Mouse (Mus musculus): ENCODE measurements around the gene Slc50a1. TPM values are rescaled to one million over a fixed set of nuclear protein-coding genes. Genes with fewer than 3 reads are reported as not detected.

The Slc50a1 gene
- polyA plus RNA-seq, 1 experiment from 2014 or later = 86.5 TPM

- no peak overlapping the region for H3K9ac ChIP-seq (replicated peaks; ENCODE audit: low read depth, low read length)
- no peak overlapping the region for H3K4me3 ChIP-seq (ENCODE audit: low read depth, low read length)
- no peaks in the 10 kb centered on the region for H3K27me3 ChIP-seq (ENCODE audit: control insufficient read depth, insufficient read depth, low read length)
- H3K4me1 ChIP-seq (ENCODE audit: control insufficient read depth, insufficient read depth, low read length) = peaks cover 12% of the 10 kb centered on the region
- H3K27ac ChIP-seq (ENCODE audit: low read length) = no peak overlapping the region
- H3K9me3 ChIP-seq (ENCODE audit: control insufficient read depth, low read depth, low read length) = no peaks in the 10 kb centered on the region
- no peak; the same call in 1 of the 2 replicates for ATAC-seq (ENCODE audit: insufficient number of reproducible peaks, insufficient read depth, low FRiP score, low read depth)
- no peak overlapping the region for H3K4me2 ChIP-seq (replicated peaks; ENCODE audit: low read depth, low read length)
- WGBS = 16% methylated on average over 7 of the region's 7 CpGs
- peaks cover 5% of the 10 kb centered on the region; the same call in 1 of the 2 replicates for H3K36me3 ChIP-seq (ENCODE audit: control insufficient read depth, insufficient read depth, low read length)
Measured at GRCm38 (mm10) chr3:89250435-89251040, 19.8 kb downstream of the Slc50a1 start.

GRCm38 (mm10) chr3:89247466-89247865, 22.9 kb downstream of the Slc50a1 start:
- Histone ChIP-seq H3K4me3 (ENCODE audit: low read depth, low read length) (peak overlapping the region; percentile 71; the same call in 1 of the 2 replicates), H3K4me1 (ENCODE audit: control insufficient read depth, insufficient read depth, low read length) (peaks cover 30% of the 10 kb centered on the region), H3K9me3 (ENCODE audit: control insufficient read depth, low read depth, low read length) (no peaks in the 10 kb centered on the region), H3K27ac (ENCODE audit: low read length) (no peak overlapping the region), H3K4me2 (replicated peaks; ENCODE audit: low read depth, low read length) (peak overlapping the region; percentile 79), H3K36me3 (ENCODE audit: control insufficient read depth, insufficient read depth, low read length) (peaks cover 5% of the 10 kb centered on the region; the same call in 1 of the 2 replicates), H3K9ac (replicated peaks; ENCODE audit: low read depth, low read length) (peak overlapping the region; percentile 72; the same call in 1 of the 2 replicates), H3K27me3 (ENCODE audit: control insufficient read depth, insufficient read depth, low read length) (no peaks in the 10 kb centered on the region)
- WGBS = 92% methylated on average over 4 of the region's 4 CpGs
- ATAC-seq (ENCODE audit: insufficient number of reproducible peaks, insufficient read depth, low FRiP score, low read depth) = no peak

DNA sequence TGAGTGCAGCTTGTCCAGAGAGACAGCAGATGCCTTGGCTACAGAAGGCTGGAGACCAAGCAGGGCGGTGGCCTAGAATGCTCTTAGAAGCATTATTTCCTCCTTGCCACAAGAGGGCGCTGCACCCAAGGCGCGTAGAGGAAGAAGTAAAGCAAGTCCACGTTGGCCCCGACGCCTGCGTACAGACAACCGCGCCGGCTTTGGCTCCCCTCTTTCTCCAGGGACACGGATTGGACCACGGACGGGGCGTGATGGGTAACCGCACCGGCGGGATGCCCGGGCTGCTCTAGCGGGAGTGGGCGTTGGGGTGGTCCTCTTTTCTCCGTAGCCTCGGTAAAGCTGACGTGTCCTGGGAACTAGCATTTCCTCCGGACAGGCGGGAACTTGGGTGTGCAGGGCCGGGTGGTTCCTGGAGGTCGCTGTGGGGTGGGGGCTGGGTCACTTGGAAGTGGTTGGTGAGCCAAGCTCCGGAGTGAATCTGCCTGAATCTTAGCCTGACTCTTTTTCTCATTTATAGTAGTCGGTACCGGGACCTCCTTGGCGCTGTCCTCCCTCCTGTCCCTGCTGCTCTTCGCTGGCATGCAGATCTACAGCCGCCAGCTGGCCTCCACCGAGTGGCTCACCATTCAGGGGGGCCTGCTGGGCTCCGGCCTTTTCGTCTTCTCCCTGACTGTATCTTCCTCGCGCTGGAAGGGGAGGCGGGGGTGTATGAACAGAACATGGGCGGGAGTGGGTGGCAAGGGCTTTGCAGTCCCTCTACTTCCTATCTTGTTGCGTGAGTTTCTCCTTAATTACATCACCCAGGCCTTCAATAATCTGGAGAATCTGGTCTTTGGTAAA, 23.9 kb downstream of the Slc50a1 start, which contains the start of gene Trim46:
TSS of gene Trim46 (minus strand) at position 49 of the 840 bp plus-strand sequence.
- Histone ChIP-seq H3K9ac (replicated peaks; ENCODE audit: low read depth, low read length) (peak within 1 kb of the TSS; percentile 72), H3K4me3 (ENCODE audit: low read depth, low read length) (peak within 1 kb of the TSS; percentile 71), H3K27me3 (ENCODE audit: control insufficient read depth, insufficient read depth, low read length) (no peaks in the 10 kb centered on the region), H3K36me3 (ENCODE audit: control insufficient read depth, insufficient read depth, low read length) (peaks cover 5% of the 10 kb centered on the region; the same call in 1 of the 2 replicates), H3K27ac (ENCODE audit: low read length) (peak within 1 kb of the TSS; percentile 61; the same call in 1 of the 2 replicates), H3K4me2 (replicated peaks; ENCODE audit: low read depth, low read length) (peak within 1 kb of the TSS; percentile 79), H3K4me1 (ENCODE audit: control insufficient read depth, insufficient read depth, low read length) (peaks cover 25% of the 10 kb centered on the region), H3K9me3 (ENCODE audit: control insufficient read depth, low read depth, low read length) (no peaks in the 10 kb centered on the region)
- under 1% methylated on average over 42 of the region's 42 CpGs for WGBS
- ATAC-seq (ENCODE audit: insufficient number of reproducible peaks, insufficient read depth, low FRiP score, low read depth) = peak; percentile 66

DNA sequence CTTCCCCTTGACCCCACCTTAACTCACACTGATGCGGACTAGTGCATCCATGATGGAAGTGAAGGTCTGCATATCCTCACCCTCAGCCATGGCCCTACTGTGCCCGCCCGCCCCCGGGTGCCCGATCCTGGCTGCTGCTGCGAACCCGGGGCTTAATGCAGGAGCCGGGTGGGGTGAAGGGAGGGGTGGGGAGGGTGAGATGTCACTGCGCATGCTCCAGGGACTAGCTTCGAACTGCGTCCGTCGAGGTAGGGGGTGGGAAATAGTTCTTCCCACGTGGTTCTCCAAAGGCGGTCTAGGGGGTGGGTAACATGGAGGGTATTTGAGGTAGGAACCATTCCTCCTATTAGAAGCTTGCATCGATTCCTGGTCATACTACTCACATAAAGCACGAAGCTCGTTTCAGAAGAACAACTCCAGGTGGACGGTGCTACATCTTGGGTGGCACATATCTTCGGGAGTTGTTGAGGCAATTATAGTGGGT, 24.6 kb downstream of the Slc50a1 start, which contains the start of gene Krtcap2:
TSS of gene Krtcap2 (plus strand) at position 279 of the 484 bp plus-strand sequence.
- peak; percentile 8; the same call in 1 of the 2 replicates for ATAC-seq (ENCODE audit: insufficient number of reproducible peaks, insufficient read depth, low FRiP score, low read depth)
- peaks cover 20% of the 10 kb centered on the region for H3K4me1 ChIP-seq (ENCODE audit: control insufficient read depth, insufficient read depth, low read length)
- no peaks in the 10 kb centered on the region for H3K27me3 ChIP-seq (ENCODE audit: control insufficient read depth, insufficient read depth, low read length)
- H3K27ac ChIP-seq (ENCODE audit: low read length) = peak within 1 kb of the TSS; percentile 61; the same call in 1 of the 2 replicates
- peaks cover 5% of the 10 kb centered on the region; the same call in 1 of the 2 replicates for H3K36me3 ChIP-seq (ENCODE audit: control insufficient read depth, insufficient read depth, low read length)
- 5% methylated on average over 20 of the region's 20 CpGs for WGBS
- H3K4me3 ChIP-seq (ENCODE audit: low read depth, low read length) = peak within 1 kb of the TSS; percentile 71
- peak within 1 kb of the TSS; percentile 79 for H3K4me2 ChIP-seq (replicated peaks; ENCODE audit: low read depth, low read length)
- H3K9me3 ChIP-seq (ENCODE audit: control insufficient read depth, low read depth, low read length) = no peaks in the 10 kb centered on the region
- H3K9ac ChIP-seq (replicated peaks; ENCODE audit: low read depth, low read length) = peak within 1 kb of the TSS; percentile 72

GRCm38 (mm10) chr3:89244982-89245687, 25.2 kb downstream of the Slc50a1 start:
- peak overlapping the region; percentile 52 for H3K4me2 ChIP-seq (replicated peaks; ENCODE audit: low read depth, low read length)
- no peak for ATAC-seq (ENCODE audit: insufficient number of reproducible peaks, insufficient read depth, low FRiP score, low read depth)
- peak overlapping the region; percentile 39; the same call in 1 of the 2 replicates for H3K27ac ChIP-seq (ENCODE audit: low read length)
- peak overlapping the region; percentile 33 for H3K4me3 ChIP-seq (ENCODE audit: low read depth, low read length)
- WGBS = under 1% methylated on average over 24 of the region's 26 CpGs
- H3K36me3 ChIP-seq (ENCODE audit: control insufficient read depth, insufficient read depth, low read length) = peaks cover 5% of the 10 kb centered on the region; the same call in 1 of the 2 replicates
- H3K27me3 ChIP-seq (ENCODE audit: control insufficient read depth, insufficient read depth, low read length) = no peaks in the 10 kb centered on the region
- H3K9ac ChIP-seq (replicated peaks; ENCODE audit: low read depth, low read length) = 0 out of 2 replicates have a peak overlapping the region, but pooled peaks have one; percentile 11
- H3K9me3 ChIP-seq (ENCODE audit: control insufficient read depth, low read depth, low read length) = no peaks in the 10 kb centered on the region
- H3K4me1 ChIP-seq (ENCODE audit: control insufficient read depth, insufficient read depth, low read length) = peaks cover 20% of the 10 kb centered on the region

DNA sequence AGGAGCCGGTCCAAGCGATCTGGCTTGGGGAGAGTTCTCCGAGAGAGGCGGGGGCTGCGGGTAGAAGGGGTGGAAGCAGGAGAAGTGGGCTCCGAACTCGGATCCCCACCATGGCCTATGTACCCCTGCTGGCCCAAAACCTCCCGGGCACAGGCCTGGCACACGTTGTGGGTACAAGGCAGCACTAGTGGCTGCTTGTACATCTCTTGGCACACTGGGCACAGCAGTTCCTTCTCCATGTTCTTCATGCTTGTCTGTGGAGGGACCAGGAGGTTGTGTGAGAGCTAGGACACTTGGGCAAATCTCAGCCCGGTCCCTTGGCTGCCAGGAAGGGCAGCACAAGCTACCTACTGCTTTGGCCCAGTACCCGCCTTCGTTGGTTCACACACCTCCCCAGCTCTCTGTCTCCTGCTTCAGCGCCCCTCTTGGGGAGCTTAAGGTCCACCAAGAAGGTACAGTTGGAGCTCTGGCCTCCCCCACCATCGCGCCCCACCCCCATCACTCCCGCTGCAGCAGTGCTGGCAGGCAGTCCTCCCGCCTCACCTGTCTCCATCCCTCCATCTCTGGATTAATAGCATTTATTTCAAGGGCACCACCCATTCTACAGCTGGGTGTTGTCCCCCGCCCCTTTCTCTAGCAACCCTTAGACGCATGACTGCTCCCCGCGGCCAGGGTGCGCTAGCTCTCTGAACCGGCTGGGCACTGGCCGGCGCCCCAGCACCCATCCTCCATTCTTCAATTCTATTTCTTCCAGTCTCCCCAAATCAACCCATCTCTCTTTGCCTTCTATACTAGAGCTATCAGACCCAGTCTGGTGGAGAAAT, 26.0 kb downstream of the Slc50a1 start:
- peak; percentile 20; the same call in 1 of the 2 replicates for ATAC-seq (ENCODE audit: insufficient number of reproducible peaks, insufficient read depth, low FRiP score, low read depth)
- H3K4me1 ChIP-seq (ENCODE audit: control insufficient read depth, insufficient read depth, low read length) = peaks cover 20% of the 10 kb centered on the region

GRCm38 (mm10) chr3:89243609-89244008, 26.8 kb downstream of the Slc50a1 start:
- ATAC-seq (ENCODE audit: insufficient number of reproducible peaks, insufficient read depth, low FRiP score, low read depth) = no peak
- WGBS = 10% methylated on average over 14 of the region's 14 CpGs
- Histone ChIP-seq H3K4me3 (ENCODE audit: low read depth, low read length) (no peak overlapping the region), H3K27me3 (ENCODE audit: control insufficient read depth, insufficient read depth, low read length) (no peaks in the 10 kb centered on the region), H3K4me2 (replicated peaks; ENCODE audit: low read depth, low read length) (peak overlapping the region; percentile 52), H3K9me3 (ENCODE audit: control insufficient read depth, low read depth, low read length) (no peaks in the 10 kb centered on the region), H3K4me1 (ENCODE audit: control insufficient read depth, insufficient read depth, low read length) (peaks cover 20% of the 10 kb centered on the region), H3K9ac (replicated peaks; ENCODE audit: low read depth, low read length) (no peak overlapping the region), H3K36me3 (ENCODE audit: control insufficient read depth, insufficient read depth, low read length) (no peaks in the 10 kb centered on the region), H3K27ac (ENCODE audit: low read length) (no peak overlapping the region)

More for the DNA sequence above, 26.0 kb downstream of the Slc50a1 start:
- Histone ChIP-seq H3K4me2 (replicated peaks; ENCODE audit: low read depth, low read length) (peak overlapping the region; percentile 52), H3K36me3 (ENCODE audit: control insufficient read depth, insufficient read depth, low read length) (peaks cover 1% of the 10 kb centered on the region; the same call in 1 of the 2 replicates), H3K27ac (ENCODE audit: low read length) (no peak overlapping the region), H3K9me3 (ENCODE audit: control insufficient read depth, low read depth, low read length) (no peaks in the 10 kb centered on the region), H3K9ac (replicated peaks; ENCODE audit: low read depth, low read length) (0 out of 2 replicates have a peak overlapping the region, but pooled peaks have one; percentile 11), H3K27me3 (ENCODE audit: control insufficient read depth, insufficient read depth, low read length) (no peaks in the 10 kb centered on the region), H3K4me3 (ENCODE audit: low read depth, low read length) (peak overlapping the region; percentile 33)
- WGBS = 14% methylated on average over 25 of the region's 25 CpGs
